Mouse (Mus musculus) hindbrain, embryonic 10.5 days (tissue): ENCODE measurements around the gene Popdc2. TPM values are rescaled to one million over a fixed set of nuclear protein-coding genes. Genes with fewer than 3 reads are reported as not detected.

ENCODE experiments used
- DNase-seq: peaks from one replicate; pipeline ENCODE4 v3.0.0-alpha.2; 2017; ENCODE audit warnings: low spot score
- H3K27ac ChIP-seq: fragments of 300-500 bp; sonication (generic); 2 replicates; pipeline ENCODE4 v1.5.1; 2016; ENCODE audit warnings: mild to moderate bottlenecking, moderate library complexity
- H3K27me3 ChIP-seq: fragments of 300-500 bp; sonication (generic); 2 replicates; pipeline ENCODE4 v1.6.1; 2016; ENCODE audit warnings: mild to moderate bottlenecking; ENCODE audit not compliant: poor library complexity, insufficient read depth, severe bottlenecking
- H3K36me3 ChIP-seq: fragments of 300-500 bp; sonication (generic); 2 replicates; pipeline ENCODE4 v1.6.1; 2016; ENCODE audit warnings: mild to moderate bottlenecking, moderate library complexity
- H3K4me1 ChIP-seq: fragments of 300-500 bp; sonication (generic); replicated peaks from 2 replicates; pipeline ENCODE4 v1.6.1; 2016; ENCODE audit warnings: mild to moderate bottlenecking
- H3K4me3 ChIP-seq: fragments of 300-500 bp; sonication (generic); 2 replicates; pipeline ENCODE4 v1.5.1; 2016; ENCODE audit warnings: mild to moderate bottlenecking, moderate library complexity
- H3K9me3 ChIP-seq: fragments of 300-500 bp; sonication (generic); 2 replicates; pipeline ENCODE4 v1.6.1; 2016; ENCODE audit warnings: mild to moderate bottlenecking, moderate library complexity
- WGBS: fragments of 180-500 bp; shearing (Covaris S2); methylation state at CpG from one replicate; pipeline ENCODE4 v1.1.7; 2016; 5-methylcytosine and 5-hydroxymethylcytosine counted together
- polyA plus RNA-seq: library from polyadenylated mRNA; unstranded; fragments of >200 nt; fragmentation: Nextera tagmentation; extraction: Ambion mirVana; gene quantifications from 2 replicates; pipeline ENCODE4 v1.2.1, GENCODE M21; 2016

Popdc2 gene
- polyA plus RNA-seq, 1 experiment from 2014 or later: 0.68 TPM

- H3K9me3 ChIP-seq: no peaks in the 10 kb centered on the region
- H3K4me1 ChIP-seq: peaks cover 16% of the 10 kb centered on the region
- no peak for DNase-seq
- no peaks in the 10 kb centered on the region for H3K27me3 ChIP-seq
- H3K36me3 ChIP-seq: peaks cover 37% of the 10 kb centered on the region
- H3K27ac ChIP-seq: peak overlapping the region; percentile 91; the same call in 1 of the 2 replicates
- 64% methylated on average over 6 of the region's 6 CpGs for WGBS
- H3K4me3 ChIP-seq: peak overlapping the region; percentile 94
These were observed 14.4 kb upstream of the Popdc2 start for GRCm38 (mm10) chr16:38347588-38347987.

GRCm38 (mm10) chr16:38348217-38348761, 13.7 kb upstream of the Popdc2 start:
- WGBS: 96% methylated on average over 9 of the region's 9 CpGs
- H3K36me3 ChIP-seq: peaks cover 40% of the 10 kb centered on the region
- DNase-seq: no peak
- H3K9me3 ChIP-seq: no peaks in the 10 kb centered on the region
- H3K4me3 ChIP-seq: no peak overlapping the region
- no peaks in the 10 kb centered on the region for H3K27me3 ChIP-seq
- no peak overlapping the region for H3K27ac ChIP-seq
- H3K4me1 ChIP-seq: peaks cover 16% of the 10 kb centered on the region

- 87% methylated on average over 2 of the region's 2 CpGs for WGBS
- H3K4me1 ChIP-seq: peaks cover 16% of the 10 kb centered on the region
- no peaks in the 10 kb centered on the region for H3K9me3 ChIP-seq
- no peaks in the 10 kb centered on the region for H3K27me3 ChIP-seq
- peaks cover 49% of the 10 kb centered on the region for H3K36me3 ChIP-seq
- H3K27ac ChIP-seq: no peak overlapping the region
- DNase-seq: no peak
- H3K4me3 ChIP-seq: no peak overlapping the region
These were observed 12.1 kb upstream of the Popdc2 start for GRCm38 (mm10) chr16:38349881-38350280.

GRCm38 (mm10) chr16:38350361-38350855, 11.6 kb upstream of the Popdc2 start:
- no peaks in the 10 kb centered on the region for H3K27me3 ChIP-seq
- no peaks in the 10 kb centered on the region for H3K9me3 ChIP-seq
- peaks cover 49% of the 10 kb centered on the region for H3K36me3 ChIP-seq
- 87% methylated on average over 7 of the region's 7 CpGs for WGBS
- no peak for DNase-seq
- H3K4me1 ChIP-seq: peaks cover 16% of the 10 kb centered on the region
- no peak overlapping the region for H3K4me3 ChIP-seq
- no peak overlapping the region for H3K27ac ChIP-seq

GRCm38 (mm10) chr16:38350939-38351338, 11.1 kb upstream of the Popdc2 start:
- no peak overlapping the region for H3K4me3 ChIP-seq
- WGBS: 84% methylated on average over 6 of the region's 6 CpGs

GRCm38 (mm10) chr16:38352031-38352430, 10.0 kb upstream of the Popdc2 start:
- H3K27ac ChIP-seq: no peak overlapping the region
- peaks cover 53% of the 10 kb centered on the region for H3K36me3 ChIP-seq
- no peak overlapping the region for H3K4me3 ChIP-seq
- DNase-seq: no peak
- 88% methylated on average over 7 of the region's 7 CpGs for WGBS
- peaks cover 12% of the 10 kb centered on the region for H3K4me1 ChIP-seq
- H3K27me3 ChIP-seq: no peaks in the 10 kb centered on the region
- H3K9me3 ChIP-seq: no peaks in the 10 kb centered on the region

More at GRCm38 (mm10) chr16:38350939-38351338, 11.1 kb upstream of the Popdc2 start:
- DNase-seq: no peak
- Histone ChIP-seq H3K27me3 (no peaks in the 10 kb centered on the region), H3K4me1 (peaks cover 16% of the 10 kb centered on the region), H3K27ac (no peak overlapping the region), H3K36me3 (peaks cover 49% of the 10 kb centered on the region), H3K9me3 (no peaks in the 10 kb centered on the region)

- DNase-seq: no peak
- peaks cover 6% of the 10 kb centered on the region for H3K4me1 ChIP-seq
- H3K4me3 ChIP-seq: no peak overlapping the region
- H3K36me3 ChIP-seq: peaks cover 57% of the 10 kb centered on the region
- H3K9me3 ChIP-seq: no peaks in the 10 kb centered on the region
- no peaks in the 10 kb centered on the region for H3K27me3 ChIP-seq
- H3K27ac ChIP-seq: no peak overlapping the region
These were observed 9.2 kb upstream of the Popdc2 start for GRCm38 (mm10) chr16:38352851-38353250.

- no peak overlapping the region for H3K4me3 ChIP-seq
- H3K27ac ChIP-seq: no peak overlapping the region
- H3K36me3 ChIP-seq: peaks cover 60% of the 10 kb centered on the region
- H3K9me3 ChIP-seq: no peaks in the 10 kb centered on the region
- no peaks in the 10 kb centered on the region for H3K27me3 ChIP-seq
- 97% methylated on average over 2 of the region's 2 CpGs for WGBS
- DNase-seq: no peak
- H3K4me1 ChIP-seq: no peaks in the 10 kb centered on the region
These were observed 8.4 kb upstream of the Popdc2 start for GRCm38 (mm10) chr16:38353642-38354041.

GRCm38 (mm10) chr16:38354185-38354913, 7.7 kb upstream of the Popdc2 start:
- 95% methylated on average over 5 of the region's 5 CpGs for WGBS
- no peaks in the 10 kb centered on the region for H3K27me3 ChIP-seq

GRCm38 (mm10) chr16:38358256-38358812, 3.7 kb upstream of the Popdc2 start:
- 86% methylated on average over 6 of the region's 6 CpGs for WGBS
- Histone ChIP-seq H3K27ac (no peak overlapping the region), H3K9me3 (no peaks in the 10 kb centered on the region), H3K27me3 (no peaks in the 10 kb centered on the region), H3K4me3 (no peak overlapping the region), H3K4me1 (peaks cover 17% of the 10 kb centered on the region), H3K36me3 (peaks cover 20% of the 10 kb centered on the region)
- DNase-seq: no peak

More at GRCm38 (mm10) chr16:38354185-38354913, 7.7 kb upstream of the Popdc2 start:
- H3K36me3 ChIP-seq: peaks cover 54% of the 10 kb centered on the region
- no peak for DNase-seq
- H3K4me1 ChIP-seq: no peaks in the 10 kb centered on the region
- no peak overlapping the region for H3K27ac ChIP-seq
- H3K9me3 ChIP-seq: no peaks in the 10 kb centered on the region
- no peak overlapping the region for H3K4me3 ChIP-seq

GRCm38 (mm10) chr16:38359241-38359640, 2.8 kb upstream of the Popdc2 start:
- no peak overlapping the region for H3K4me3 ChIP-seq
- peaks cover 15% of the 10 kb centered on the region; the same call in 1 of the 2 replicates for H3K36me3 ChIP-seq
- WGBS: 87% methylated on average over 2 of the region's 2 CpGs
- H3K9me3 ChIP-seq: no peaks in the 10 kb centered on the region
- DNase-seq: no peak
- H3K27ac ChIP-seq: no peak overlapping the region
- no peaks in the 10 kb centered on the region for H3K27me3 ChIP-seq
- H3K4me1 ChIP-seq: peaks cover 17% of the 10 kb centered on the region

GRCm38 (mm10) chr16:38359857-38360256, 2.2 kb upstream of the Popdc2 start:
- 84% methylated on average over 3 of the region's 3 CpGs for WGBS
- peaks cover 17% of the 10 kb centered on the region for H3K4me1 ChIP-seq
- no peaks in the 10 kb centered on the region for H3K27me3 ChIP-seq
- no peak overlapping the region for H3K4me3 ChIP-seq
- no peak for DNase-seq
- no peak overlapping the region for H3K27ac ChIP-seq
- H3K9me3 ChIP-seq: no peaks in the 10 kb centered on the region
- peaks cover 11% of the 10 kb centered on the region; the same call in 1 of the 2 replicates for H3K36me3 ChIP-seq

GRCm38 (mm10) chr16:38360317-38360716, 1.7 kb upstream of the Popdc2 start:
- 23% methylated on average over 2 of the region's 2 CpGs for WGBS
- peaks cover 11% of the 10 kb centered on the region; the same call in 1 of the 2 replicates for H3K36me3 ChIP-seq
- DNase-seq: peak; percentile 18
- no peaks in the 10 kb centered on the region for H3K9me3 ChIP-seq
- peaks cover 17% of the 10 kb centered on the region for H3K4me1 ChIP-seq
- H3K27me3 ChIP-seq: no peaks in the 10 kb centered on the region
- no peak overlapping the region for H3K4me3 ChIP-seq
- no peak overlapping the region for H3K27ac ChIP-seq
